Mouse (Mus musculus) spleen, postnatal 36 days (tissue): ENCODE measurements at regions not wholly inside any gene's neighbourhood (a gene's known extent, or its start where the extent isn't known, plus 50 kb on each side); places are given as distances from the start of the nearest gene placed in this dataset.

Experiments used
- DNase-seq, 2 experiments: peaks; one replicate each; pipeline ENCODE4 v3.0.0; 2022; ENCODE audit warnings: low spot score in 2 of 2, mixed read lengths in 1 of 2

DNA sequence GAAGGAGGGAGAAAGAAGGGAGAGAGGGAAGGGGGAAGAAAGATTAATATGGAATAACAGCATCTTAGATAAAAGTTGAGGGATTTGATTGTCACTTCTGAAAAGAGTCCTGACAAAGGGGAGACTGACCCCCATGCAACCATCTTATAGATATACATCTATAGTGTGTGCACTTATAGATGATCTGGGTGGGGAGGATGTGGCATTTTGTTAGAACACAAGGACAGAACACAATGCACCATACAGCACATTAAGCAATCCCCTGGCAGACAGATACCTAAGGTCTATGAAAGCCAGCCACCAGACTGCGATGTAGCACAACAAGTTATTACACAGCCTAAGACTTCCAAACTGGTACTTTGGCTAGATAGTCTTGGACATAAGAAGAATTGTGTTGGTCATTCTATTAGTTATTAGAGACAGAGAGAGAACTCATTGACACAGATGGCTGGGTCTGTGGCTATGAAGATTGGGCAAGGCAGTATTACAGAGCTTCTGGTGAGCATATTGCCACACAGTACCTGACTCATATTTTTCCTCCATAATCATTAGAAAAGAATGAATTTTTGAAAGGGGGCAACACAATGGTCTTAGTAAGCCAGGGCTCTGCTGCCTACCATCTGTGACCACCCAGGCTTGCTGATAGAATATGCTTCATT lies 126.3 kb upstream of the Itgb1 start:
- no peak for DNase-seq

DNA sequence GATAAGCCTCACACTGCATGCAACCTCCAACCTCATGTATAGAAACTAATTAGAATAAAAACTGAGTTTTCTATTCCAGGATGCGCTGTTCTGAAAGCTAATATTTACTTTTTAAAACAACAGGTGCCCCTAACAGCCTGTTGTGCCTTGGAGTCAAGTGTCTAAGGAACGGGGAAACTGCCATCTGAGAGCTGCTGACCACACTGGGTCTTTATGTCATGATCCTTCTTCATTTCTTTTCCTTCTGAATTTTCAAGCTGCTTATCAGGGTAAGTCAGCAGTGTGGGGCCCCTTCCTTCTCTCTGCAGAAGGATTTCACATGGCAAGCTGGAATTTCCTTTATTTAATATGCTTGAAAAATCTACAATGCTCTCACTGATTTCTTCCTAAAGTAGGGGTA lies 125.0 kb upstream of the Itgb1 start:
- DNase-seq, result no peak

GRCm38 (mm10) chr8:128561016-128561415 lies 124.4 kb upstream of the Itgb1 start:
- DNase-seq, result no peak

DNA sequence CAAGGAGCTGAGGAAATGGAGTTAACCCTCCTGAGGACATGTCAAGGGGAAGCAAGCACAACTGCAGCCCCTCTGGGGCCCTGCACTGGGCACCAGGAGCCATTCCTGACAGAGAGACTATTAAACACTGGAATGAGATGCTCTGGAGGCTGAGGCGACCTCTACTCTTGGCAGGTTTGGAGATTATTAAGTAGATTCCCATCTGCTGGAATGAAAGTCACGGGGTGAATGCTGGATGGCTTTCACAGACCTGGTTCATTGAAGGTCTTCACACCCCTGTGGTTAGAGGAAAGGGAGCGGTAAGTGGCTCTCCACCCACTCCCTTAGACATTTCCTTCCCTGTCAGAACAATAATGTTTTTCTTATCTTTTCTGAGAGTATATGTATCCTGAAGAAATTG lies 122.8 kb upstream of the Itgb1 start:
- DNase-seq, result no peak

DNA sequence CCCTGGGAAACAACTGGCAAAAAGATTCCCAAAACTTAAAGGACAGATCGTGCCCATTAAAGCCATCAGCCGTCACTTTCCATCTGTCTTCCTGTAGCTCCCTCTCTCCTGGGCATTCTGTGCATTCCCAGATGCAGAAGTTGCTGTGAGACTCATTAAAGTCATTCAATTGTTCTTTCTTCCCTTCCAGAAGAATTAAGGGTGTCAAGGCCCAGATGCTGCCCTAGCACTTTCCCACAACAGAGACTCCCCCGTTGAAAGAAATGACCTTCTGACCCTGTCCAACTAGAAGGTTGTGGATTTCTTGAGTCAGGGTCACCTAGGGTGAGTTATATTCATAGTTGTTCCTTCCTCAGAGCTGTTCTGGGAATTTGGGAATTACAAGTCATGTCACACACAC lies 121.7 kb upstream of the Itgb1 start:
- DNase-seq, result no peak

DNA sequence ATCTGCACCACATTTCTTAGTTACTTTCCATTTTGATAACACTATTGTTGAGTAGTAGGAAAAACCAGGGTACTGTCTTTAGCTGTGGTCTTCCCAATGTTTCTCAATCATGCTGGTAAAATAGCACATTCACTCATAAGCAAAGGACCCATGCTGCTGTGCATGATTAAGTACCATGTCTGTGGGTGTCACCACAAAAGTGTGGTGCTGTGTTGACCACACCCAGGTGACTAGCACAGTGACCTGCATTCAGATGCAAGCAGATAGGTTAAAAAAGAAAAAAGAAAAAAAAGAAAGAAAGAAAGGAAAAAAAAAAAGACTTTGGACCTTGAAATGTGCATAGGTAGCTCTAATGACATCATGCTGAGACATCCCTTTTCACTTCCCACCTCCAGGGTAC lies 113.2 kb upstream of the Itgb1 start:
- no peak for DNase-seq

GRCm38 (mm10) chr8:128594114-128594513 lies 91.3 kb upstream of the Itgb1 start:
- DNase-seq, result no peak

DNA sequence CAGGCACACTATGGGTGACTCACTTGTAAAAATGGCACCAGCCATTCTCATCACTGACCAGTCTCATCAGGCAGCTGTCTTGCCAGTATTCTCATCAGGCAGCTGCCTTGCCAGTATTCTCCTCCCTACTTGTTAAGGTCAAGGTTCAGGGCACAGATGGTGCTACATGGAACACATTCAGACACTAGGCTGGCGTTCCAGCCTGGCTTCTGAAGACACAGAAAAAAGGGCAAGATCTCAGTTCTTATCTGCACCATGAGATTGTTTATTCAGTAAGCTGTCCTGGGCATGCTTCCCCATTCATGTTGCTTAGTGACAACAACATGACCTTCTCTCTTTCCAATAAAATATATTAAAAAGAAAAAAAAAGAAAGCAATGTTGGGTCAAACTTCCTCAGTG lies 90.7 kb upstream of the Itgb1 start:
- peak in 1 of 2 experiments; percentile 3 for DNase-seq

DNA sequence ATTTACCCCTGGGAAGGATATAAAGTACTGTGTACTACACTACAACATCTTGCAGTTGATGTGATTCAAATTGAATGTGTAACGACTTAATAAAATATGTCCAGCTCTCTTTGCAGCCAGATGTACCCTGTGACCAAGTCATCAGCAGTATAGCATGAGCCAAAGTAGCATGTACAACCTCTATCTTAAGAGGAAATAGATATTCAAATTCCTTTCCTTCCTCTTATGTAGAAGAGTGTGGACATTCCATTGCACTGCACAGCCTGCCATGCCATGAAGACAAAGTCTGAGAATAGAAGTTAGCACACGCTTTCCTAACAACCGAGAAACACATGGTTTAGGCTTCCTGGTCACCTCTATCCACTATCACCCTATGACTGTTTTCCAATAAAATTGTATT lies 79.9 kb upstream of the Itgb1 start:
- DNase-seq, result no peak

DNA sequence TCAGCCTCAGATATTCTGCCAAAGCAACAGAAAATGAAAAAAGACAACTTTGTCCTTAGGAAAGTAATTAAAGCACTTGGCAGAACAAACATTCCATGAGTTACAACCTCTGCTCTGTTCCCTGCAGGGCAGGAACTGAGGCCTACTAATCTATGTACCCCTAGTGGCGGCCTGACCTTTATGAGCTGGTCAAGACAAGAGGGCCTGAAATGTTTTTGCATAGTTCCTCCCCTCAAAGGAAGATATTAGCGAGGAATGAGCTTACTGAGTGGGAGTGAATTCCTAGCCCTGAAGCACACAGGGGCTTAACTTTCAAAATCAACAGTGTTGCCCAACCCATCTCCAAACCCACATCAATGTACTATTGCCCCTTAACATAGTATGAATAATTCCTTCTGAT lies 76.6 kb upstream of the Itgb1 start:
- no peak for DNase-seq

GRCm38 (mm10) chr8:128612607-128613006 lies 72.8 kb upstream of the Itgb1 start:
- no peak for DNase-seq

DNA sequence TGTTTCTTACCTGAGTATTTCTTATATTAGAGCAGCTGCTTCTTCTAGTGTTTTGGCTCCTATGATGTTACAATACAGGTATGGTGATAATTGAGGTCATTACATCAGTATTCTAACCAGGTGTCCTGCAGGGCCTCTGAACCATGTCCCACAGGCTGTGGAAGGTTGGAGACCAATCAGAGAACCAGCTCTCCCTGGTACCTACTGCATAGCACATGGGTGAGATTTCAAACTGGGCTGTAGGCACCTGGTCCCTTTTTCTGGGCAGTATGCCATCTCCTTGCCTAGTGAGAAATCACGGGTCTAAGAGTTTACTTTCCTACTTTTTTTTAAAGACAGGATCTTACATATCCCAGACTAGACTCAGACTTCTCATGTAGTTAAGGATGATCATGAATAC lies 67.6 kb upstream of the Itgb1 start:
- no peak for DNase-seq

DNA sequence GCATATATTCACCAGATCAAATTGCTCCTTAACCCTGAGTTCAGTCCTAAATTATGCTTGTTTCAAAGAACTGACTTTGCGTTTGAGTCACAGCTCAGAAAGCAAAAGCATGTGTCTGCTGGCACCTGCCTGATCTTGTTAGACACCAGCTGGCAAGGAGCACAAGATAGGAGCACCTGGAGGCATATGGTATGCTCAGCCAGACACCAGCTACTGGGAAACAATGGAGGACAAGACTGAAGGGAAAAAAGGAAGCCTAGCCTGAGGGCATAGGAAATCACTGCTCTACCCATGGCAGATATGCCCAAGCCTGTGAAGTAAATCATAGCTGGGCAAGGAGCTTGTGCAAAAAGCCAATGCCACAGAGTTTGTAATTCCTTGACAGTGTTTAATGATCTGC lies 66.4 kb upstream of the Itgb1 start:
- DNase-seq, result no peak
